Mouse (Mus musculus) heart, postnatal 0 days (tissue): Measurements from ENCODE around the gene Unc13a.

Source experiments
- CTCF ChIP-seq: IDR thresholded peaks from 2 replicates; pipeline ENCODE4 v1.5.1; 2016; ENCODE audit warnings: antibody characterized with exemption, control low read depth, low read depth
- EP300 ChIP-seq: IDR thresholded peaks from 2 replicates; pipeline ENCODE4 v1.6.1; 2016; ENCODE audit warnings: antibody characterized with exemption, low read depth

DNA sequence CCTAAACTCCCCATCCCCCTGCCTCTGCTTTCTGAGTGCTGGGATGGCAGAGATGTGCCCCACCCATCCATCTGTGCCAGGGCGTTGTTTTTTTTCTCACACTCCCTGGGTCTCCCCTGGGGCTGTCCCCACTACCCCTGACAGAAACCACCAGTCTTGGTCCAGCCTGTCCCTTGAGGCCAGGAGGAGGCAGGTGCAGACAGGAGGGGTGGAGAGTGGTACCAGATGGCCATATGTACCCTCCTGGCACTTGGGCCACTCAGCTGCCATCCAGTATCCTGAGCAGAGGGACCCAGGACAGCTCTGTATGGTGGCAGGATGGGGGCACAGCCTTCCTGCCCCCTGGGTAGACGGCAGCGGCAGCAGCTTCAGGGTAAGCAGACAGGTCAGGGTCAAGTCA lies 74.1 kb downstream of the Unc13a start, which contains the start of gene Fam129c:
- TF ChIP-seq CTCF (no peak), EP300 (no peak)
